Mouse (Mus musculus) bone marrow macrophage, adult 2 months (primary cell): ENCODE measurements around the gene Apba3.

Experiments used
- CTCF ChIP-seq: IDR thresholded peaks from 2 replicates; pipeline ENCODE4 v1.5.1; 2012; ENCODE audit warnings: low read depth, mild to moderate bottlenecking, low read length, moderate library complexity
- POLR2A ChIP-seq: IDR thresholded peaks from 2 replicates; pipeline ENCODE4 v1.6.1; 2012; ENCODE audit warnings: mild to moderate bottlenecking, low read depth, low read length, borderline replicate concordance

- no peak for TF ChIP-seq CTCF
- no peak for TF ChIP-seq POLR2A
Observed at GRCm38 (mm10) chr10:81242021-81242420, 24.7 kb upstream of the Apba3 start.
